Mouse (Mus musculus) heart, adult 18-20 months (tissue): ENCODE results near the gene Nelfe. TPM values are rescaled to one million over a fixed set of nuclear protein-coding genes. Genes with fewer than 3 reads are reported as not detected.
"Not testable (repeated sequence)": the region's sequence is repeated elsewhere in the genome, so short reads cannot be mapped to it uniquely, and the experiment has no call there.

Experiments
- DNase-seq, 2 experiments: peaks; one replicate each; pipeline ENCODE4 v3.0.0; 2021 to 2022; ENCODE audit warnings: mixed read lengths in 1 of 2
- microRNA-seq, 2 experiments: library from miRNA; unstranded; fragments of <30 nt; microRNA quantifications; one replicate each; pipeline ENCODE4 v1.2.0; 2022
- total RNA-seq, 2 experiments: library from RNA; stranded (reverse); gene quantifications; 2 replicates each; pipeline ENCODE4 v1.2.3; 2021

Gene Nelfe
- total RNA-seq, 2 experiments from 2014 or later, result 14.4 to 15.2 TPM

- no peak for DNase-seq
These were observed 43.1 kb downstream of the Nelfe start for GRCm38 (mm10) chr17:34893072-34893824.

- peak; percentile 94 to 96 for DNase-seq
These were observed 43.9 kb downstream of the Nelfe start for GRCm38 (mm10) chr17:34894074-34894597.

GRCm38 (mm10) chr17:34894801-34895530, 44.8 kb downstream of the Nelfe start:
- peak; percentile 60 to 71 for DNase-seq

- DNase-seq, result no peak
These were observed 45.5 kb downstream of the Nelfe start for GRCm38 (mm10) chr17:34895724-34896123.

GRCm38 (mm10) chr17:34896366-34896765, 46.2 kb downstream of the Nelfe start:
- no peak for DNase-seq

GRCm38 (mm10) chr17:34897373-34898159, 47.4 kb downstream of the Nelfe start:
- DNase-seq, result peak; percentile 35 to 45

- peak; percentile 87 to 88 for DNase-seq
These were observed 48.0 kb downstream of the Nelfe start, which contains the start of the genes C2 and Ehmt2 for GRCm38 (mm10) chr17:34898160-34898586. TSS of gene C2 (minus strand) at chr17:34898265. TSS of gene Ehmt2 (plus strand) at chr17:34898469.

GRCm38 (mm10) chr17:34898706-34899052, 48.5 kb downstream of the Nelfe start:
- no peak for DNase-seq

- peak; percentile 44 to 69 for DNase-seq
These were observed 49.1 kb downstream of the Nelfe start for GRCm38 (mm10) chr17:34899053-34899889.

GRCm38 (mm10) chr17:34899890-34900243, 49.7 kb downstream of the Nelfe start:
- peak in 1 of 2 experiments; percentile 68 for DNase-seq

- DNase-seq, result not testable (repeated sequence)
These were observed 50.6 kb downstream of the Nelfe start for GRCm38 (mm10) chr17:34900826-34901225.

- not testable (repeated sequence) for DNase-seq
These were observed 51.8 kb downstream of the Nelfe start for GRCm38 (mm10) chr17:34901948-34902347.

GRCm38 (mm10) chr17:34902895-34903294, 52.7 kb downstream of the Nelfe start:
- DNase-seq, result no peak

Small RNA genes lying within 50 kb of the gene (microRNA-seq; reads per million reads assigned to microRNA genes)
- gene Mir6970 (0 reads per million in 2 experiments), gene Mir6971 (0.76 to 2.2 reads per million in 2 experiments), gene Mir6972 (0 reads per million in 2 experiments)

Other genes starting within 250 kb of the Nelfe start
- gene Rnf5, start 246.7 kb upstream of the Nelfe start, total RNA-seq, result 10 to 100 TPM; 40.9 to 43.3 TPM
- 10 to 100 TPM; 67.9 to 72.4 TPM for gene Agpat1, start 246.1 kb upstream of the Nelfe start, total RNA-seq
- 1 to 10 TPM in 1 of 2 experiments, under 1 TPM in 1; 0.85 to 1.1 TPM for gene Egfl8, start 234.4 kb upstream of the Nelfe start, total RNA-seq
- gene Ppt2, start 221.9 kb upstream of the Nelfe start, total RNA-seq, result 10 to 100 TPM; 55.5 to 55.8 TPM
- 1 to 10 TPM in 1 of 2 experiments, under 1 TPM in 1; 0.93 to 1.5 TPM for gene Prrt1, start 220.9 kb upstream of the Nelfe start, total RNA-seq
- gene Fkbpl, start 205.6 kb upstream of the Nelfe start, total RNA-seq, result 1 to 10 TPM; 5.8 to 6.5 TPM
- gene Atf6b, start 203.2 kb upstream of the Nelfe start, total RNA-seq, result 10 to 100 TPM; 15.5 to 17.2 TPM
- gene Tnxb, start 179.9 kb upstream of the Nelfe start, total RNA-seq, result 10 to 100 TPM; 22.9 to 26.5 TPM
- gene C4b, start 106.5 kb upstream of the Nelfe start, total RNA-seq, result 10 to 100 TPM; 14.4 to 25.5 TPM
- not detected for gene Cyp21a1, start 45.8 kb upstream of the Nelfe start, total RNA-seq
- 1 to 10 TPM; 8.5 to 9.5 TPM for gene Stk19, start 13.4 kb upstream of the Nelfe start, total RNA-seq
- 10 to 100 TPM in 1 of 2 experiments, 1 to 10 TPM in 1; 9.8 to 13.3 TPM for gene Dxo, start 13.4 kb upstream of the Nelfe start, total RNA-seq
- 10 to 100 TPM; 20.5 to 21.0 TPM for gene Skiv2l, start 181 bp upstream of the Nelfe start, total RNA-seq
- gene Cfb, start 12.1 kb downstream of the Nelfe start, total RNA-seq, result 10 to 100 TPM in 1 of 2 experiments, 1 to 10 TPM in 1; 3.3 to 13.7 TPM
- 1 to 10 TPM; 7.4 to 7.7 TPM for gene Zbtb12, start 29.1 kb downstream of the Nelfe start, total RNA-seq
- not detected for gene Gm20547, start 31.7 kb downstream of the Nelfe start, total RNA-seq
- gene C2, start 47.9 kb downstream of the Nelfe start, total RNA-seq, result 1 to 10 TPM; 2.8 to 4.1 TPM
- 10 to 100 TPM; 38.1 to 42.7 TPM for gene Ehmt2, start 48.1 kb downstream of the Nelfe start, total RNA-seq
- gene Slc44a4, start 64.1 kb downstream of the Nelfe start, total RNA-seq, result under 1 TPM in 1 of 2 experiments, not detected in 1; 0.62 TPM
- gene Neu1, start 80.9 kb downstream of the Nelfe start, total RNA-seq, result 10 to 100 TPM; 14.6 to 15.9 TPM
- gene Hspa1b, start 108.8 kb downstream of the Nelfe start, total RNA-seq, result 10 to 100 TPM; 15.5 to 68.2 TPM
- not detected for gene Gm20481, start 119.5 kb downstream of the Nelfe start, total RNA-seq
- 10 to 100 TPM; 17.5 to 41.5 TPM for gene Hspa1a, start 121.8 kb downstream of the Nelfe start, total RNA-seq
- gene Hspa1l, start 122.3 kb downstream of the Nelfe start, total RNA-seq, result 10 to 100 TPM in 1 of 2 experiments, 1 to 10 TPM in 1; 9.8 to 10.8 TPM
- 10 to 100 TPM; 16.3 to 18.0 TPM for gene Lsm2, start 131.5 kb downstream of the Nelfe start, total RNA-seq
- gene Vars, start 150.6 kb downstream of the Nelfe start, total RNA-seq, result 10 to 100 TPM; 32.4 to 35.1 TPM
- 10 to 100 TPM; 13.1 to 14.1 TPM for gene Vwa7, start 166.2 kb downstream of the Nelfe start, total RNA-seq
- gene Sapcd1, start 177.6 kb downstream of the Nelfe start, total RNA-seq, result not detected
- gene Msh5, start 196.4 kb downstream of the Nelfe start, total RNA-seq, result not detected
- gene Clic1, start 199.6 kb downstream of the Nelfe start, total RNA-seq, result 10 to 100 TPM; 30.4 to 32.4 TPM
- 10 to 100 TPM; 14.0 to 19.8 TPM for gene Ddah2, start 208.6 kb downstream of the Nelfe start, total RNA-seq
- gene Ly6g6c, start 215.0 kb downstream of the Nelfe start, total RNA-seq, result not detected
- gene Mpig6b, start 215.8 kb downstream of the Nelfe start, total RNA-seq, result under 1 TPM; 0.31 to 0.87 TPM
- not detected for gene Ly6g6e, start 226.5 kb downstream of the Nelfe start, total RNA-seq
- under 1 TPM in 1 of 2 experiments, not detected in 1; 0.57 TPM for gene Ly6g6d, start 227.7 kb downstream of the Nelfe start, total RNA-seq
- not detected for gene Ly6g6f, start 235.2 kb downstream of the Nelfe start, total RNA-seq
- 10 to 100 TPM; 55.1 to 59.5 TPM for gene Abhd16a, start 238.9 kb downstream of the Nelfe start, total RNA-seq